Mouse (Mus musculus) T-helper 2 cell (primary cell): Measurements from ENCODE around the gene Eefsec.

Experiments
- in situ Hi-C: fragments of 300-600 bp; cut with MboI, MseI; formaldehyde crosslinking; loops from one replicate; pipeline ENCODE4 v1.15.1; 2025; ENCODE audit warnings: high pct_unique_total_duplicates

Gene Eefsec

DNA sequence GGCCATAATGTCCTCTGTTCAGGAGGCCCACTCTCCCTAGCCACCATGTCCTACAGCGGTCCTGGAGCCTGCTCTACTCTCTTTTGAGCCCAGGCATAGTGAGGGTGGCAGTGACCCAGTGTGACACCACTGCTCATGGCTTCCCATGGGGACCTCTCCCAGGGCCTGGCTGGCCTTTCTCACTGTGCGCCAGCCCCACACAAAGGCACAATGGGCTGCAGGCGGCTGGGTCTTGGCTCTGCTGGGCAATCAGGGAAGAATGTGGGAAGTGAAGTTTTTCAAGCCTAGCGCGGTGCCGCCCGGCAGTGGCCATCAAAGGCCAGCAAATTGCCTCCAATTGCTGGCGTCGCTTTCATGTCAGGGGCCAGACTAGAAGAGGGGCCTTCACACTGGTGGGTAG, 184.2 kb downstream of the Eefsec start:
- in situ Hi-C loops: no loop called here

DNA sequence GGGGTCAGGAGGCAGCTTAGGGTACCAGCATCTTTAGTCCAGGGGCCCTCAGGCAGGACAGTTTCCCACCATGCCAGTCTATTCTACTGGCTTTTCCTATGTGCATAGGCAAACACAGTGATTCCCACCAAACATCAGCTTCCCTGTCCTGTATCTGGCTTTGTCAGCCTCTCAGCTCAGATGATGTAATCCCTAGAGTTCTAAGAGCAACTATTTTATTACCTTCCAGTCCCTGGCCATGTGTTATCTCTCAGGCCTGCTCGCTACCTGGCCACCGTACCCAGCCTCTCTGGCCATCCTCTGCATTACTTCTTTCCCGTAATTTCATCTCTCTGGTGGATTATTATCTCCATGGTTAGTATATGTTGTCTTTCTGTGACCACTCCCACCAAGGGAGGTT, 185.7 kb downstream of the Eefsec start:
- in situ Hi-C loops: no loop called here

DNA sequence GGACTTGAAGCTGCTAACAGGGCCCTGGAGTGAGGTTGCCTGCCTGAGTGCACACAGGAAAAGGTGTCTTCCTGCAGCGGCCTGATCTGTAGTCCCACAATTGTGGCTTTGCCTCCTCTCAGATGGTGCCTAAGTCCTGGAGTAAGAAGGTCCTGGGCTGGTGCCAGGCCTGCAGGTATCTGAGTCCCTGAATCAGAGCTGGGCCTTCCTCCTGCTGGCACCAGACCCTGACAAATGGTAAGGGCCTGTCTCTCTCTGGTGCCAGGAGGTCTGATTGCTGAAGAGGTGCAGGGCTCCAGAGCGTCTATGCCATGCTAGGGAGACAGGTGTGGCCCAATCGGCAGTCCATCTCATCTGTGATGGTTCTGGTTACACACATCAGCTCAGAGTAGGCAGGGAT, 186.7 kb downstream of the Eefsec start:
- in situ Hi-C loops: no loop called here

DNA sequence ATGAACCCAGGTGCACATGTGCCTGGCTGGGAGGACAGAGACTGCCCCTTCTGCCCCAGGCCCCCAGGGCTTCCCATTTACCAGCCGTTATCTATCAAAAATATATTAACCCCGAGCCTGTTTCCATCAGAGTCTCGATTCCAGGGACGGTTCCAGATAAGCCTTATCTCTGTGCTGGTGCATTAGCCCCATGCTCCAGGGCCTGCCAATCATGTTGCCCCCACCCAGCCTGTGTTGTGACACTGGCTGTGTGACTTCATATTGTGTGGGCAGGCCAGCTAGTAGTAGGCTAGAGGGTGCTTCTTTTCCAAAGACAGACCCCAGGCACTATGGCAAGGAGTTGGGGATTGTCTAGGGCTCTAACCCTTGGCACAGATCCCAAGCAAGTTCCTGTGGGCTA, 190.9 kb downstream of the Eefsec start:
- in situ Hi-C loops: no loop called here

DNA sequence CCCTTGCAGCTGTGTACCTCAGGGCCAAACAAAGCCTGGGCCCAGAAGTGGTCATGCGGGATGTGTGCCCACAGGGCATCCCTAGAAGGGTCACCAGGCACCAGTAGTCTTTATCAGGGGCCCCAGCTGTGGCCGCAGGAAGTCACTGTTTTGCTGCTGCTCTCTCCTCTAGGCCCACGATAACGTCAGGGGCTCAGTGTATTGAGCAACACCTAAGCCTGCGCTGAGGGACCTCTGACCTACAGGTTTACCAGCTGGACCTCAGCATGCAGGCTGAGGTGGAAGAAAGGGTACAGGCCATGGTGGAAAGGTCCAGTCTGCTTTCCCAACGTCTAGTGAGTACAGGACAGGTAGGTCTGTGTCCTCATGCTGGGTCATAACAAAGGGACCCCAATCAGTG, 192.3 kb downstream of the Eefsec start:
- in situ Hi-C loops: no loop called here

DNA sequence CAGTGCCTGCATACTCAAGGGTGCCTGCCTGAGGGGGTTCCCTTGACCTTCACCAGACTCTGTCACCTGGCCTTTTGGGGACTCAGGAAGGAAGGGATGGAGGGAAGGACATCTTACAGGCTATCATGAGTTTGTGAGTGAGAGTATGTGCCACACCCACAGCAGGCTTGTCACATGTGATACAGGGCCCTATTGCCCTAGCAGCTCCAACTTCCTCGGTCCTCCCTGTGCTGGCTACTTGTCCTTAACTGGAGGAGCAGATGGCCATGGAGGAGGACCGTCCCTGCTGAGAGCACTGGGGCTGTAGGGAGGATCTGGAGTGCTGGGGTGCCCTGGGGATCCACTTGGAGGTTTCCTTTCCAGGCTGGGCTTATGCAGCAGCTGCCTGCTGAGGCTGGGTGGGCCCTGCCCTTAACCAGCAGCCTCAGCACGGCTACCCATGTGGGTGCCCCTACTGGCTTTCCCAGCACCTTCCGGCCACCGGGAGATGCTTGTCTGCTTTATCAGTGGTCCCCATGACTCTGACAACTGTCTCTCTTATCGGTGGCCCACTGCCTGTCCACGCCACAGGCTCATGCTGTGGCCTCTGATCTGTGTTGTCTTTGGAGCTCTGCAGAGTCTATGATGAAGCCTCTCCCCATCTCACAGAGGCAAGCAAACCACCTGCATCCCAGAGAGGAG, 194.4 kb downstream of the Eefsec start:
- in situ Hi-C loops: no loop called here

DNA sequence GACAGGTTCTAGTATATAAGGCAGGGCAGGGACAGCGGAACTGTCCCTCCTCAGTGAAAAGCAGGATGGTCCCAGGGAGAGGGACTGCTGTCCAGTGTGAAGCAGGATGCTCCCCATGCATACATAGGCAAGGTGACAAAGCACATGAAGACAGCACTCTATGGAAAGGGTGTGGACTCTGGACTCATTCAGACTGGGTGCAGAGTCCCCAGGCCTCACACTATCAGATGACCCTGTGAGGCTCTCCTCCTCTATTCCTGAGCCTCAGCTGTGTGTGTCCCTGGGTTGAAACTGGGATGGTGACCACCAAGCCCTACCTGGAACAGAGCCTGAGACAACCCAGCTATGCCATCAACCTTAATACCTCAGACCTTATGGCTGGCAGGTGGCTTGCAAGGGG, 194.9 kb downstream of the Eefsec start:
- in situ Hi-C loops: no loop called here

DNA sequence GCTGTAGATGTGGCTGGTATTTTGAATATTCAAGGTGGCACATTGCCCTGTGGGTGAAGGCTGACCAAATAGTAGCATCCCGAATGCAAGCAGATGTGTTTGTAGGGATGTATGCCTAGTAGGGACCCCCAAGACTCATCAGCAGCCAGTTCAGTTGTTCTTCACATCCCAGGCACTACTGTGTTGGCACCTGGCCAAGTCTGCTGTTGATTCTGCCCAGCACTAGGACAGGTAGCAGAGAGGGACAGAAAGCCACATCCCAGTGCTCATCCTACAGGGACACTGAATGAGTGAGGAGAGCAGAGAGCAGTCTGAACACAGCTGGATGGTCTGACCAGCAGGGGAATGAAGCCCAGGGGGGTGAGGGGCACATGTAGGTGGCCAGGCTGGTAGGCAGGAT, 197.1 kb downstream of the Eefsec start:
- in situ Hi-C loops: no loop called here

DNA sequence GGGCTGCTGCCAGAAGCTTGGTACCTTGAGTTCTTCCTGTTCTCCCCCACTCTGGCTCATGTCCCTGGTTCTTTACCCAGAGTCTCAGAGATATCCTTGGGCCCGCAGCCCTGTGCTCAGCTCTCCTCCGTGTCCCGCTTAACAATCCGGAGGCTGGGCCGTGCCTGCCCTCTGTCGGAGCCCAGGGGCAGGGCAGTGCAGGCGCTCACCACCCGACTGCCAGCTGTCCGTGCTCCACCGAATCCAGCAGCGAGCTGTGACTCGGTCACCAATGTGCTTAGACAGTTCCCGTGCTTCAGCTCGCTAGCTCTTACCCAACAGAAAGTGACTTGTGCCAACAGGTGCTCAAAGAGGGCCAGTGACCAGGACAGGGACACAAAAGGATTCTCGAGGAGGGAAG, 203.7 kb downstream of the Eefsec start:
- in situ Hi-C loops: no loop called here

DNA sequence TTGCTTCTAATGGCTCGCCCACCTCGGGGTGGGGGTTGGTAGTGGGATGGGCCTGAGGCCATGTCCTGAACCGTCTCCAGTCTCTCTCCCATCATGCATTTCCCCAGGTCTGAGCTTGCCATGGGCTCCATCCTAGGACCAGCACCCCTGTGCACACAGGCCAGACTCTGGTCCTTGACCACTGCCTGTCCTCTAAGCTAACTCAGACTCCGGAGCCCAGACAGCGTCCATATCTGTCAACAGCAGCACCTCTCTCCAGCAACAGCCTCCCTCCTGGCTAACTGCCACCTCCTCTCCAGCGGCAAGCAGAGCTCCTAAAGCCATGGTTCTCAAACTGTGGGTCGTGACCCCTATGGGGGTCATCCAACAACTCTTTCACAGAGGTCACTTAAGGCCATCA, 209.8 kb downstream of the Eefsec start:
- in situ Hi-C loops: no loop called here

DNA sequence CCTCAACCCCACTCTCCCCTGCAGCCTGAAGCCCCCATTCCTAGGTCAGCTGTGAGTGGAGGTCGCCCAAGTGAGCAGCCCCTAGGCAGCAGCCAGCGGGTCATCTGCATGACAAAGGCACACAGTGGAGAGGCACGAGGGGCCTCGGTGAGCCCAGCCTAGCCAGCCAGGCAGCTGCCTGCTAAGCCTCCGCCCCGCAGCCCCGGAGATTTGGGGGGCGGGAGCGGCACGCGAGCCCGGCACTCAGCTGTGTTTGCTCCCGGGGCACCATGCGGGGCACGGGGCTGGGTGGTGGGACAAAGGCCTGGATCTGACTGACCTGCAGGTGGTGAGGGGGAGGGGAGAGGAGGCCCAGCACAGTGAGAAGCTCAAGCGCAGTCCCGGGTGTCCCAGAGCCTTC, 210.4 kb downstream of the Eefsec start:
- in situ Hi-C loops: no loop called here

DNA sequence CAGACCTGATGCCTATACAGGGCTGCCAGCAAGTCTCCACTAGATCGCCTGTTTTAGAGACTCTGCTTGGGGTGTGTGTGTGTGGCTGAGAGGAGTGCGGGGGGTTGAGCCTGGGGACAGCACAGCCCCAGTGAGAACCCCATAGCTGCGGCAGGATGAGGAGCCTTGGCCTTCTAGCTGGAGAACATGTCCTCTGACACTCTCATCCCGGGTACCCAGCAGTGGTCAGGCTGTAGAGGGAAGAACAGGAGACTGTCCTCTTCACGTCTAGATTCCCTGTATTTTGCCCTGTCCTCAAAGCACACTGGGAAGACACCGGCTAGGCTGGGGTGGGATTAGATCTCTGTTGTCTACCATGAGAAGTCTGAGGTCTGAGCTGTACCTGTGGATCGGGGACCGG, 210.9 kb downstream of the Eefsec start:
- in situ Hi-C loops: no loop called here

DNA sequence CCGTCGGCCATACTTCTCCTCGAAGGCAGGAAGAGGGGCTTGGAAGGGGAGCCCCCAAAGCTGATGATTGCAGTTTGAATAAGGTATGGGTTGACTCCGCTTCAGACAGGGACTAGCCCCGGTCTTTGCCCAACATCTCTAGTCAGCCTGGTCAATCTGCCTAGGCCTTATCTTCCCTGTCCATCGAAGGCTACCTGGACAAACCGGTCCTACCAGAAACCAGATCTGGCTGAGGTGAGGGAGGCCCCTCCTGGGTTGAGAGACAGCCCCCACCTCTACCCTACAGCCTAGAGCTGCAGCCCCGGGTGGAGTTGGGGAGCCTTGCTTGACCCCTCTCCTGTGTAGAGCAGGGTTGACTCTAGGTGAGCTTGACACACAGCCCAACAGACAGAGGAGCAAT, 212.3 kb downstream of the Eefsec start:
- in situ Hi-C loops: no loop called here

DNA sequence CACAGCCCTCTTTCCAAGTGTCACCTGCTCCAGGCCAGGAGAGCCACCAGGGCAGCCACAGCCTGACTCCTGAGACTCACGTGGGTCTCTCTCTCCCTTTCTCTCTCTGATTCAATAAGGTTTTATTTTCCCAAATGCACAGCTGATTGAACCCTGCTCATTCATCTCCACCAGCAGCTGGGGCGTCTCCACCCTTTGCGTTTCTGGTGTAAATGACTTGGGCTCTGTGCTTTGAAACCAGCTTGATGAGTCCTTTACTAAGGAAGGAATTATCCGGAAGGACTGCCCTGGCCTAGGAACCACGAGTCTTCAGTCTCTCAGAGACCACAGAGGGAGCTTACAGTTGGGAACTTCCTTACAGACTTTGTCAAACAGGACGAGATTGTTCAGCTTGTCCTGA, 214.1 kb downstream of the Eefsec start:
- in situ Hi-C loops: no loop called here

DNA sequence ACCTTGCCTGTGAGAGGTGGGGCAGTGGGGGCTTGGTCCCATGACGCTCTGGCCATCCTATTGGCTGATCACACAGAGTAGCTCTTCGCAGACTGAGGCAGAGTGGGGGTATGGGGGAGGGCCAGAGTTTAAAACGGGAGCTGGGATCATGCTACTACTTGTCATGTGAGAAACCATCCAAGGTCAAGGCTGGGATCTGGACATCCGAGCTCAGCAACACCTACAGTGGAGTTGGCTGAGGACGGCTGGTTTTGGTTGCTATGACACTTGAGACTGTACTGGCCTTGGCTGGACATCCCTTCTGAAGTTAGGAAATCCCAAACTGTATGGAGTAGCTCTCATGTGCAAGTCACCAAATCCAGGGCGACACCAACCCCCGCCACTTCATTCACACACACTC, 214.5 kb downstream of the Eefsec start:
- in situ Hi-C loops: no loop called here

DNA sequence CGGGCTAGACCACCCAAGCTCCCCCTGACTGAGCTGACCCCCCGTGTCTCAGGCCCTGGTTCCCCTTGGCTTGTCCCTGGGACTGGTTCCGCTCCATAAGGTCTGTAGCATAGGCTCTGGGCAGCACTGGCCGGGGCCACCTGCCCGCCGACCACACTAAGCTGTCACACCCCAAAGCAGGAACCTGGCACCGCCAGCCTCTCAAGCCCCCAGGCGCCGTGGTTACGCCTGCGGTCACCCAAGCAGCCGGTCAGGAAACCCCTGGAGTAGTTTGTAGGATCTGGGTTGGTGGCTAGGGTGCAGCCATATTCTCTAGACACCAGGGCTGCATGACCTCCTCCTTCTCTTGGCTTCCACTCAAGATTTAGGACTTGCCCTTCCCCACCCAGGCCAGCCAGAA, 217.1 kb downstream of the Eefsec start:
- in situ Hi-C loops: no loop called here

DNA sequence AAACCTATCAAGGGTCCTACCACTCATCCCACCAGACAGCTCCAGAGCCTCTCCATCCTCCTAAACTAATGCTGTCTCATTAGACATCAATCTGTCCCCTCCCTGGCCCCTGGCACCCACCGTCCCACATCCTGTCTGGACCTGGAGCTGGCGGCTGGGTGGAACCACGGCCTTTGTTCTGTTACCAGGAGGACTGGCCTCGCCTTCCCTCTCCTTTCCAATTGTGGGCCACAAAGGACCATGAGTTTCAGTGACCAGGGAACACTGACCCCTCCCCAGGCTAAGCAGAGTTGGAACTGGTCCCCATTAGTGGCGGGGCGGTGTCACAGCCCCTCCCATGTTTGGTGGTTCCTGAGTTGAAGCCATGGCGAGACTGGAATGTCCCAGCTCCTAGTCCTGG, 218.8 kb downstream of the Eefsec start:
- in situ Hi-C loops: no loop called here

DNA sequence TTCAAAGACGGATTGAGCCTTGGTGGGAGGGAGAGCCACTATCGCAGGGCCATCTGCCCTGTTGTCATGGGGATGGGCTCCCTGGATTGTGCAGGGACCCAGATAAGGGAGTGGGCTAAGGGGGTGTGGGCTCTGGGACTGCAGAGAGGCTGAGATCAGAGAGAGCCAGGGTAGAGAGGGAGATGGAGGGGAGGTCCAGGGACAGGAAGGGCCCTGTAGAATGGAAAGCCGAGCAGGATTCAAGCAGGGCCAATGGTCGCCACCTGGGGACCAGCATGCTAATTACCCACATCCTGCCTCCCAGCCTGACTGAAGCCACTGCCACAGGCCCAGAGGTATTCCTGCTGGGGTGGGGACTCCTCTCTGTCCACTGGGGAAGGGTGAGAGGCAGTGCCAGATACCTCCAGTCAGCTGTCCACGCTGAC, 219.8 kb downstream of the Eefsec start:
- in situ Hi-C loops: no loop called here

DNA sequence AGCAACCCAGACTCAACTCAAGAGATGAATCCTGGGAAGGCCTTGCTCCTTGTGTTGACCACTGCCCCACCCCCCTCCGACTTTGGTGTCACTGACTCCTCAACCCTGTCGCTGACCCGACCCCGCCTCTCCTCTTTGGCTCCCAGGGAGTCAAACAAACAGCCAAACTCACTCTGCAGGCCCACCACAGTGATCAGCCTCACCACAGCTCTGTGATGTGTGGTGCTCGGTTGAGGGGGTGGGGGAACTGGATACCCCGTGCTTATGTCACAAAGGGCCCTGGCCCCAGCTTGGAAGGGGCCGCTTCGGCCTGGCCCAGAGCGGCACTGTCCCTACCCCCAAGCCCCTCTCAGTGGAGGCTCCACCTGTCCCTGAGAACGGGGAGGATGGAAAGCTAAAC, 224.4 kb downstream of the Eefsec start, which contains the start of gene Dnajb8:
Gene Dnajb8, plus strand, starts transcription at position 301 of the 400 bp plus-strand sequence.
- in situ Hi-C loops: no loop called here

DNA sequence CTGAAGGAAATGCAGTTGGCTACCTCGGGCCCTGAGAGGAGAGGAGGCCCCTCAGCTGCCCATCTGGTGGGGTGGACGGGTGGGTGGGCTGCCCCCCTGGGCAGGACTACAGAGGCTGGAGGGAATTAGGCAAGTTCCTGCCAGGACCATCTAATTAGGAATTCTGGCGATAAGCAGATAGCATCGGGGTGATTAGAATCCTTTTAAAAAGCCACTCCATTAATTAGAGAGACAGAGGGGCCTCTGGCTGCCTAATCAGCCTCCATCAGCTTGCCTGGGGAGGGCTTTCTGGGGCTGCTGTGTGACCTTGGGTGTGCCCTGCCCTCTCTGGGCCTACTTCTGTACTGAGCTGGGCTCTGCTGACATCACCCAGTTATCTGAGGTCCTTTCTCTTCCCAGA, 227.2 kb downstream of the Eefsec start:
- in situ Hi-C loops: no loop called here

DNA sequence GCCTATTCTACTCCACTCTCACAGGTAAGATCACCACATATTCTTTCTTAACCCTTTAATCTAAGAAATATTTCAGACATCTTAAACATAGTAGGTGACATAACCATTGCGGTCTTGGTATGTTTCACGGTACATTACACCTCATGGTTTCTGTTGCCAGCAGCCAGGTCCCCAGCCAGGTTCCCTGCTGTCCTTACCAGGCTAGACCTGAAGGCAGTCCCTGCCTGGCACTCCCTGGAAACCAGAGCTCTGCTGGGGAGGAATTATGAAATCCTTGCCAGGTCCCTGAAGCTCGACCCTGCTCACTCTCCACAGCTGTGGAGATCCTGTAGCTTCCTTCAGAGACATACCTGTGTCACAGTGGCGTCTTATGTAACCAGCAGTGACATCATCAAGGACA, 230.1 kb downstream of the Eefsec start:
- in situ Hi-C loops: no loop called here

DNA sequence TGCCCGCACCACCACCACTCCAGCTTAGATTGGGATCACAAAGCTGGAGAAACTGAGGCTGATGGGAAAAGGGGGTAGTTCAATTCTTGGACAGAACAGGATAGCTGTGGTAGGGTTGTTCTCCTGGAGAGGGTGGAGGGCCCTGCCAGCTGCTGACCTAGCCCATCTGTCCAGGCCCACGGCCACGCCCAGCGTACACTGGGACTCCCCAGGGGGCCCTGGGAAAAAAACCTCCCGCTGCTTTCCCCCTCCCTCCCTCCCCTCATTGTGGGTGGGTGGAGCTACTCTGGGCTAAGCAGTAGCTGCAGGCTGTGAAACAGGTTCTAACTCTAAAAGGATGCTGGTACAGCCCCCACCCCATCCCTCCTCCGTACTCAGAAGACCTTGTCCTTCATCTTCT, 230.5 kb downstream of the Eefsec start:
- in situ Hi-C loops: no loop called here

DNA sequence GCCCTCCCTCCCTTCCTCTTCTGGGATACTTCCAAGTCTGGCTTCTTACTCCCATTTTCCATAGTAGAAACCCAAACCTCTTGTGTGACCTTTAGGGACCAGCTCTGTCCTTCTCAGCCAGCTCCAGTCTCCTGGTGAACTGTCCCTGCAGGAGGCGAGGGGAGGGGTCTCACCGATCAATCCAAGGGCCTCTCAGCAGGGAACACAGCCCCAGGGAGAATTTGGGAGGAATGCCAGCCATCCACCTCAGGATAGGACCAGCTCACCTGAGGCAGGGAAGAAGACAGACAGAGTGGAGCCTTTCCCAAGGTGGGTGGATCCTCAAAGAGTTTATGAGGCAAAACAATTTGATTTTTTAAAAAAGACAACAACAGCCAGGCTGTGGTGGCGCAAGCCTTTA, 236.2 kb downstream of the Eefsec start:
- in situ Hi-C loops: no loop called here

DNA sequence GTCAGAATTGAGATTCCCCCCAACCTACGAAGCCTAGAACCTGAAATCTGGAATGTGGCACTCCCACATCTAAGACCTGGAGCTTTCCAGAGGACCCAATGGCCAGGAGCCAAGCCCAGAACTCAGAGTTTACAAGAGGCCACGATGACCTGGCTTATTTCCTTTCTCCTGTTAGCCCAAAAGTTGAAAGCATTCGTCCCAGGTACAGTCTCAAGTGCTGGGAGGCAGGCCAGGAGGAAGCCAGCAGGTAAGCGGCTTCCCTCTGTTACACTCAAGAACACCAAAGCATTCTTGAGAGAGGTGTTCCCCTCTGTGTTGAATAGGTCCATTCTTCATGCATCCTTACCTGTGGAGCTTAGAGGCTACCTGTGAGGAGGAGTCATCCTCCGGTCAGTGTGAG, 236.9 kb downstream of the Eefsec start:
- in situ Hi-C loops: no loop called here
